Mouse (Mus musculus) hindbrain, embryonic 16.5 days (tissue): ENCODE data around the gene Slc25a12. TPM values are rescaled to one million over a fixed set of nuclear protein-coding genes. Genes with fewer than 3 reads are reported as not detected.

Experiments
- ATAC-seq: fragments of 200-750 bp; cut with Nextera tagmentation; 2 replicates; pipeline ENCODE4 v1.8.0; 2017; ENCODE audit warnings: moderate TSS enrichment, moderate library complexity
- H3K27ac ChIP-seq: fragments of 300-500 bp; sonication (generic); 2 replicates; pipeline ENCODE4 v1.5.1; 2014; ENCODE audit warnings: low read depth, mild to moderate bottlenecking, control low read depth, low read length, moderate library complexity
- H3K27me3 ChIP-seq: fragments of 300-500 bp; sonication (generic); replicated peaks from 2 replicates; pipeline ENCODE4 v1.6.1; 2014; ENCODE audit warnings: low read length; ENCODE audit not compliant: control insufficient read depth, insufficient read depth
- H3K36me3 ChIP-seq: fragments of 300-500 bp; sonication (generic); 2 replicates; pipeline ENCODE4 v1.6.1; 2014; ENCODE audit warnings: mild to moderate bottlenecking, low read length, moderate library complexity, mixed read lengths; ENCODE audit not compliant: control insufficient read depth, insufficient read depth
- H3K4me1 ChIP-seq: fragments of 300-500 bp; sonication (generic); 2 replicates; pipeline ENCODE4 v1.6.1; 2014; ENCODE audit warnings: low read depth, low read length; ENCODE audit not compliant: control insufficient read depth, insufficient read depth
- H3K4me2 ChIP-seq: fragments of 300-500 bp; sonication (generic); 2 replicates; pipeline ENCODE4 v1.6.1; 2014; ENCODE audit warnings: mild to moderate bottlenecking, low read length, control low read depth, moderate library complexity
- H3K4me3 ChIP-seq: fragments of 300-500 bp; sonication (generic); 2 replicates; pipeline ENCODE4 v1.5.1; 2014; ENCODE audit warnings: mild to moderate bottlenecking, low read length, control low read depth, moderate library complexity
- H3K9ac ChIP-seq: fragments of 300-500 bp; sonication (generic); 2 replicates; pipeline ENCODE4 v1.6.1; 2014; ENCODE audit warnings: low read depth, mild to moderate bottlenecking, control low read depth, low read length, moderate library complexity
- H3K9me3 ChIP-seq: fragments of 300-500 bp; sonication (generic); 2 replicates; pipeline ENCODE4 v1.6.1; 2014; ENCODE audit warnings: mild to moderate bottlenecking, low read length, moderate library complexity; ENCODE audit not compliant: control insufficient read depth
- WGBS: fragments of 180-500 bp; shearing (Covaris S2); extraction: QIAGEN DNeasy Blood & Tissue Kit; methylation state at CpG from one replicate; pipeline ENCODE4 v1.1.7; 2014; 5-methylcytosine and 5-hydroxymethylcytosine counted together
- polyA plus RNA-seq: library from polyadenylated mRNA; unstranded; fragments of >200 nt; fragmentation: Nextera tagmentation; extraction: Ambion mirVana; gene quantifications from 2 replicates; pipeline ENCODE4 v1.2.1, GENCODE M21; 2015

Slc25a12 gene
- polyA plus RNA-seq, 1 experiment from 2014 or later = 129 TPM

DNA sequence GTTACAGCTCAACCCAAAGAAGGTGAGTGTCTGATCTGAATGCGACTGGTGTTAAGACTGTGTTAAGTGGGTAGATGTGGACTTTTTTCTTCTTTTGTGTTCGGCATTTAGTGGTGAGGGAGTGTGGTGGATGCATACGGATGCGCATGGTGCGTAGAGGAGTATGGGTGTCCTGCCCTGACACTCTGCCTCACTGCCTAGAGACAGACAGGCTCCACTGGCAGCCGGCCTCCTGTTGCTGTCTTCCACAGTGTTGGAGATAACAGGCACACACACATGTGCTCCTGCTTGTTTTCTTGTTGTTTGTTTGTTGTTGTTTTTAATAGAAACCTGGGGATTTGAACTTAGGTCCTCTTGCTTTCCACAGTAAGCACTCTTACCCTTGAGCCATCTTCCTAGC, 131.5 kb downstream of the Slc25a12 start:
- no peak overlapping the region for H3K9ac ChIP-seq
- ATAC-seq = no peak
- H3K36me3 ChIP-seq = peaks cover 10% of the 10 kb centered on the region
- no peak overlapping the region for H3K27ac ChIP-seq
- H3K9me3 ChIP-seq = no peaks in the 10 kb centered on the region
- H3K27me3 ChIP-seq = no peaks in the 10 kb centered on the region
- H3K4me3 ChIP-seq = no peak overlapping the region
- H3K4me2 ChIP-seq = no peak overlapping the region
- WGBS = 95% methylated on average over 6 of the region's 6 CpGs
- H3K4me1 ChIP-seq = no peaks in the 10 kb centered on the region

DNA sequence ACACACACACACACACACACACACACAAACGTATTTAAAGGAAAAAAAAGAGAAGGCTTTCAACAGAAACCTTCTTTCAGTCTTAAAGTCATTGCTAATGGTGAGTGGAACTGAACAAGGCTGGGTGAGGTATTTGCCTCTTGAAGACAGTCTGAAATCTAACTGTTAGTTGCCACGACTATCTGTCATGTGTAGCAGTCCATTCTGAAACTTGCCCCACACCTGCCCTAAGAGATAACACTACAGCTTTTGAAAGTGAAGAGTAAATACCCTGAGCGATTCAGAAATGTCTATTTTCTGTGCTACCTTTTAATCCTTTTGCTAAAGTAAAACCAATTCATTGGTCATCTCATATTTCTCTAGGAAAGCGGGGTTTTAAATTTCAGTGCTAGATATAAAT, 132.1 kb downstream of the Slc25a12 start:
- no peak for ATAC-seq
- no peaks in the 10 kb centered on the region for H3K27me3 ChIP-seq
- no peak overlapping the region for H3K4me2 ChIP-seq
- H3K36me3 ChIP-seq = peaks cover 10% of the 10 kb centered on the region
- no peak overlapping the region for H3K4me3 ChIP-seq
- no peak overlapping the region for H3K9ac ChIP-seq
- 95% methylated on average over 4 of the region's 4 CpGs for WGBS
- H3K4me1 ChIP-seq = no peaks in the 10 kb centered on the region
- no peak overlapping the region for H3K27ac ChIP-seq
- H3K9me3 ChIP-seq = no peaks in the 10 kb centered on the region

DNA sequence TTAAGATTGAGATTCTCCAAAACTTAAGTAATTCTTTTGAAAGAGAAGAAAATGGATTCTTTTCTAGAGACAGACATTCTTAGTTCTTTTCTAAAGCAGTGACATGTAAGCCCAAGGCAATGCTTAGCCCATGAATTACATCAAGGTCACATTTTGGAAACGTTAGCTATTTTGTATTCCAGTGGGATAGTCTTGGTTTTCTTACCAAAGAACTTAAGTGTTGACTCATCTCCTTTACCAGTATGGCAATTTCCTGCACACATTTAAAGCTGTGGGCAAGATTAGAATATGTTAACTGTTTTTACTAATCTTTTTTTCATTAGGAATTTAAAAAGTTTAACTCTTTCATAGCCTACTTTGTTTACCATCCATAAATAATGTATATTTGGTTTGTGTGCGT, 134.6 kb downstream of the Slc25a12 start:
- Histone ChIP-seq H3K9me3 (no peaks in the 10 kb centered on the region), H3K4me1 (no peaks in the 10 kb centered on the region), H3K4me2 (no peak overlapping the region), H3K4me3 (no peak overlapping the region), H3K27me3 (no peaks in the 10 kb centered on the region), H3K36me3 (peaks cover 12% of the 10 kb centered on the region), H3K9ac (no peak overlapping the region), H3K27ac (no peak overlapping the region)
- WGBS = 78% methylated on average over 2 of the region's 2 CpGs
- ATAC-seq = no peak

DNA sequence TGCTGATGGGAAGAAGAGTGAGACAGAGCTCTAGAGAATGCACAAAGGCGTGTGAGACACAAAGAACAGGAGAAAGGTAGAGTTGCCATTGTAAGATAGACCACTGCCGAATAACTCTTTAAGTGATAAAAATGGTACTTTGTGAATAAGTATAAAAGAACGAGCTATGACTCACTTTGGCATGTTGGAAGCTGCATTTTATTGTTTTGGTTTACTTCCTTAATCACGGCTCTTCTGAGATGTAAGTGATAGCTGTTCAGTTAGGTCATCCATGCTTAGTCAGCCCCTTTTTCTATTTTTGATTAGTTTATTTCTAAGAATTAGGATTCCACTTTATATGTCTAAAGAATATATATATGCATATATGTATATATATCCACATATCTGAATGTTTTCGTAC, 135.6 kb downstream of the Slc25a12 start:
- H3K4me3 ChIP-seq = no peak overlapping the region
- H3K9me3 ChIP-seq = no peaks in the 10 kb centered on the region
- H3K9ac ChIP-seq = no peak overlapping the region
- WGBS = 91% methylated on average over 5 of the region's 5 CpGs
- no peak overlapping the region for H3K27ac ChIP-seq
- no peak for ATAC-seq
- peaks cover 9% of the 10 kb centered on the region for H3K36me3 ChIP-seq
- H3K4me2 ChIP-seq = no peak overlapping the region
- no peaks in the 10 kb centered on the region for H3K27me3 ChIP-seq
- H3K4me1 ChIP-seq = no peaks in the 10 kb centered on the region

DNA sequence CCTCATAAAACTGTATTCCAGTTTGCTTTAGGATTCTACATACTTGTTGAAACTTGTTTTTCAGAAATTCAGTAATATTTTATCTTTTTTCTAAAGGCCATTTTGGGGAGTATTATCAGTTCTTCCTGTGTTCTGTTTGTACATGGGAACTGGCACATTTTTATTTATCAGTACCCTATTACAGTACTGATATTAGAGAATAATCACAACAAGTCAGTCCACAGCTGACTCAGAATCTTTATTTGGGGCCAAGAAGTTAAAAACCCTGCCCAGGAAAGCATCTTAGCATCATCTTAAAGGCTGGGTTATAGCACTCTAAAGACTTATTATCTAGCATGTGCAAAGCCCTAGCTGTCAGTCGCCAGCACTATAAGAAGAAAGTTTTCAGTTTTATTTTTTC, 137.9 kb downstream of the Slc25a12 start:
- H3K27me3 ChIP-seq = no peaks in the 10 kb centered on the region
- no peak overlapping the region for H3K9ac ChIP-seq
- no peak for ATAC-seq
- WGBS = 87% methylated on average over 1 of the region's 1 CpGs
- no peak overlapping the region for H3K4me3 ChIP-seq
- H3K27ac ChIP-seq = no peak overlapping the region
- H3K4me2 ChIP-seq = no peak overlapping the region
- H3K36me3 ChIP-seq = 0 out of 2 replicates have a peak, but pooled peaks cover 2% of the 10 kb centered on the region
- H3K4me1 ChIP-seq = no peaks in the 10 kb centered on the region
- no peaks in the 10 kb centered on the region for H3K9me3 ChIP-seq

DNA sequence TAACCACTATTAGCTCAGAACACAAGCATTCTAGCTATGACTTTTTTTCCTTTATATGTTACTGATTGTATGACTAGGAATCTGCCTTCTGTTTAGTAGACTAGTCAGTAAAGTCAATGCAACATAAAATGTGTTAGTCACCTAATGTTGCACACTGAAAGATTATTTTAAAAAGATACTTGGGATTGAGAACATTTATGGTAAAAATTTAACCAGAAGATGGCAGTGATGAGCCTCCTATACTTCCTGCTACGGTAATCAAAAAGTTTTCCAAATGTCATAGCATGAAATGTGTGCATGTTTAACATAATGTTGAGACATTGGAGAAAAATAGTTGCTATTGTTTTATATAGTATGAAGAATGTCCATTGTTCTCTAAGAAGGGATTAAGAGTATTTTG, 140.2 kb downstream of the Slc25a12 start:
- Histone ChIP-seq H3K36me3 (peaks cover 14% of the 10 kb centered on the region), H3K27ac (no peak overlapping the region), H3K27me3 (no peaks in the 10 kb centered on the region), H3K4me1 (no peaks in the 10 kb centered on the region), H3K4me3 (no peak overlapping the region), H3K9me3 (no peaks in the 10 kb centered on the region), H3K4me2 (no peak overlapping the region), H3K9ac (no peak overlapping the region)
- WGBS = 23% methylated on average over 1 of the region's 1 CpGs
- ATAC-seq = no peak

Other genes with a start within 250 kb of the Slc25a12 start
- 5.5 and 5.9 TPM in 2 replicates for gene Cybrd1, start 249.8 kb downstream of the Slc25a12 start, polyA plus RNA-seq
- 145 and 167 TPM in 2 replicates for gene Dync1i2, start 156.0 kb downstream of the Slc25a12 start, polyA plus RNA-seq
- gene Hat1, start 21.2 kb upstream of the Slc25a12 start, polyA plus RNA-seq = 52.2 and 54.8 TPM in 2 replicates
- 31.7 and 31.9 TPM in 2 replicates for gene Metap1d, start 85.5 kb upstream of the Slc25a12 start, polyA plus RNA-seq
- 0.09 and 9.5 TPM in 2 replicates for gene Dlx1, start 160.4 kb upstream of the Slc25a12 start, polyA plus RNA-seq
- 0.20 and 2.0 TPM in 2 replicates for gene Dlx2, start 179.0 kb upstream of the Slc25a12 start, polyA plus RNA-seq